Mouse (Mus musculus) heart, postnatal 10 days (tissue): Measurements from ENCODE around the gene Notum. TPM values are rescaled to one million over a fixed set of nuclear protein-coding genes. Genes with fewer than 3 reads are reported as not detected.

Source experiments
- microRNA-seq, 2 experiments: library from miRNA; unstranded; fragments of <30 nt; microRNA quantifications; one replicate each; pipeline ENCODE4 v1.2.0; 2022
- total RNA-seq, 2 experiments: library from RNA; stranded (reverse); gene quantifications; 2 replicates each; pipeline ENCODE4 v1.2.3; 2021

The Notum gene
- total RNA-seq, 2 experiments from 2014 or later, result 0.12 TPM; not detected in 1

Small RNAs within 50 kb of the gene (microRNA-seq; reads per million reads assigned to microRNA genes)
- gene Mir6936, result 0 reads per million in 2 experiments

Other genes starting within 250 kb of the Notum start
- gene Nploc4, start 223.5 kb downstream of the Notum start, total RNA-seq, result 10 to 100 TPM; 53.9 to 59.6 TPM
- 1 to 10 TPM in 1 of 2 experiments, under 1 TPM in 1; 0.24 to 2.3 TPM for gene Tspan10, start 218.5 kb downstream of the Notum start, total RNA-seq
- under 1 TPM in 1 of 2 experiments, not detected in 1; 0.32 TPM for gene Pde6g, start 207.7 kb downstream of the Notum start, total RNA-seq
- gene Oxld1, start 203.1 kb downstream of the Notum start, total RNA-seq, result 10 to 100 TPM; 33.5 to 35.2 TPM
- 1 to 10 TPM; 6.4 to 7.9 TPM for gene Ccdc137, start 203.1 kb downstream of the Notum start, total RNA-seq
- gene Arl16, start 193.6 kb downstream of the Notum start, total RNA-seq, result 10 to 100 TPM; 13.6 to 16.5 TPM
- gene Mrpl12, start 176.6 kb downstream of the Notum start, total RNA-seq, result 100 to 1,000 TPM; 227 to 233 TPM
- 10 to 100 TPM; 24.8 to 25.0 TPM for gene Slc25a10, start 169.3 kb downstream of the Notum start, total RNA-seq
- gene Gcgr, start 130.5 kb downstream of the Notum start, total RNA-seq, result 1 to 10 TPM; 2.4 to 3.1 TPM
- 10 to 100 TPM; 70.5 to 72.7 TPM for gene Mcrip1, start 111.4 kb downstream of the Notum start, total RNA-seq
- gene Ppp1r27, start 110.0 kb downstream of the Notum start, total RNA-seq, result under 1 TPM in 1 of 2 experiments, not detected in 1; 0.60 TPM
- 100 to 1,000 TPM; 306 to 311 TPM for gene P4hb, start 87.9 kb downstream of the Notum start, total RNA-seq
- 100 to 1,000 TPM; 236 to 257 TPM for gene Arhgdia, start 79.6 kb downstream of the Notum start, total RNA-seq
- gene Alyref, start 62.8 kb downstream of the Notum start, total RNA-seq, result 10 to 100 TPM; 86.1 to 88.3 TPM
- 100 to 1,000 TPM in 1 of 2 experiments, 10 to 100 TPM in 1; 95.1 to 105 TPM for gene Anapc11, start 62.8 kb downstream of the Notum start, total RNA-seq
- gene Npb, start 52.7 kb downstream of the Notum start, total RNA-seq, result under 1 TPM; 0.55 to 0.98 TPM
- gene Pcyt2, start 43.2 kb downstream of the Notum start, total RNA-seq, result 10 to 100 TPM; 39.7 to 45.8 TPM
- 10 to 100 TPM; 11.9 to 12.5 TPM for gene Sirt7, start 35.9 kb downstream of the Notum start, total RNA-seq
- 10 to 100 TPM; 24.2 to 27.0 TPM for gene Mafg, start 27.6 kb downstream of the Notum start, total RNA-seq
- 1 to 10 TPM; 4.8 to 5.5 TPM for gene Pycr1, start 17.4 kb downstream of the Notum start, total RNA-seq
- 10 to 100 TPM; 38.0 to 41.6 TPM for gene Myadml2, start 13.0 kb downstream of the Notum start, total RNA-seq
- 10 to 100 TPM; 52.8 to 53.0 TPM for gene Aspscr1, start 11.8 kb upstream of the Notum start, total RNA-seq
- 10 to 100 TPM; 38.1 to 40.6 TPM for gene Cenpx, start 52.6 kb upstream of the Notum start, total RNA-seq
- gene Lrrc45, start 52.8 kb upstream of the Notum start, total RNA-seq, result 10 to 100 TPM in 1 of 2 experiments, 1 to 10 TPM in 1; 9.7 to 10.1 TPM
- gene Rac3, start 60.3 kb upstream of the Notum start, total RNA-seq, result 1 to 10 TPM; 1.4 to 1.7 TPM
- gene Dcxr, start 66.1 kb upstream of the Notum start, total RNA-seq, result 1 to 10 TPM; 3.2 to 4.1 TPM
- 10 to 100 TPM in 1 of 2 experiments, 1 to 10 TPM in 1; 8.3 to 14.4 TPM for gene Cbr2, start 70.9 kb upstream of the Notum start, total RNA-seq
- 10 to 100 TPM; 20.1 to 21.0 TPM for gene Hmga1b, start 101.6 kb upstream of the Notum start, total RNA-seq
- gene Rfng, start 123.0 kb upstream of the Notum start, total RNA-seq, result 10 to 100 TPM; 12.2 to 12.5 TPM
- gene Gps1, start 123.1 kb upstream of the Notum start, total RNA-seq, result 10 to 100 TPM; 61.7 to 69.1 TPM
- gene Dus1l, start 135.2 kb upstream of the Notum start, total RNA-seq, result 10 to 100 TPM; 33.1 to 34.8 TPM
- 10 to 100 TPM; 27.4 to 33.8 TPM for gene Fasn, start 163.4 kb upstream of the Notum start, total RNA-seq